Mouse (Mus musculus) layer of hippocampus, adult 9-11 months (tissue): ENCODE measurements around the gene Zfp668.
A peak's percentile ranks its signal among the peaks of the same experiment; 100 is the strongest.
"Not testable (repeated sequence)": the region's sequence is repeated elsewhere in the genome, so short reads cannot be mapped to it uniquely, and the experiment has no call there.

ENCODE experiments used
- DNase-seq: peaks from one replicate; pipeline ENCODE4 v3.0.0; 2022

Zfp668 gene

GRCm38 (mm10) chr7:127876467-127877348, at the start of gene Zfp668:
Gene Zfp668, minus strand, starts transcription at chr7:127876828.
- DNase-seq: peak; percentile 90

GRCm38 (mm10) chr7:127926066-127926465, 49.4 kb upstream of the Zfp668 start:
- DNase-seq: no peak

- no peak for DNase-seq
Observed at GRCm38 (mm10) chr7:127925252-127925651, 48.6 kb upstream of the Zfp668 start.

GRCm38 (mm10) chr7:127923714-127924113, 47.1 kb upstream of the Zfp668 start:
- no peak for DNase-seq

GRCm38 (mm10) chr7:127922451-127923275, 46.0 kb upstream of the Zfp668 start:
- DNase-seq: peak; percentile 51

- DNase-seq: no peak
Observed at GRCm38 (mm10) chr7:127921516-127921915, 44.9 kb upstream of the Zfp668 start.

GRCm38 (mm10) chr7:127919290-127919689, 42.7 kb upstream of the Zfp668 start:
- DNase-seq: no peak

GRCm38 (mm10) chr7:127918203-127918602, 41.6 kb upstream of the Zfp668 start:
- no peak for DNase-seq

GRCm38 (mm10) chr7:127915293-127915692, 38.7 kb upstream of the Zfp668 start:
- DNase-seq: no peak

GRCm38 (mm10) chr7:127912938-127913337, 36.3 kb upstream of the Zfp668 start:
- DNase-seq: no peak

GRCm38 (mm10) chr7:127912190-127912871, 35.7 kb upstream of the Zfp668 start, which contains the start of gene Kat8:
Gene Kat8, plus strand, starts transcription at chr7:127912516.
- peak; percentile 90 for DNase-seq

- no peak for DNase-seq
Observed at GRCm38 (mm10) chr7:127908656-127909055, 32.0 kb upstream of the Zfp668 start.

GRCm38 (mm10) chr7:127907939-127908338, 31.3 kb upstream of the Zfp668 start:
- DNase-seq: no peak

GRCm38 (mm10) chr7:127903971-127904796, 27.6 kb upstream of the Zfp668 start, which contains the start of gene Bckdk:
Gene Bckdk, plus strand, starts transcription at chr7:127904082.
- peak; percentile 83 for DNase-seq

GRCm38 (mm10) chr7:127901772-127902171, 25.1 kb upstream of the Zfp668 start:
- DNase-seq: no peak

GRCm38 (mm10) chr7:127899997-127900396, 23.4 kb upstream of the Zfp668 start:
- DNase-seq: no peak

GRCm38 (mm10) chr7:127898179-127898956, 21.7 kb upstream of the Zfp668 start:
- no peak for DNase-seq

- DNase-seq: no peak
Observed at GRCm38 (mm10) chr7:127897542-127897941, 20.9 kb upstream of the Zfp668 start.

- peak; percentile 59 for DNase-seq
Observed at GRCm38 (mm10) chr7:127896384-127896783, 19.8 kb upstream of the Zfp668 start.

- not testable (repeated sequence) for DNase-seq
Observed at GRCm38 (mm10) chr7:127895891-127896290, 19.3 kb upstream of the Zfp668 start.

GRCm38 (mm10) chr7:127895442-127895841, 18.8 kb upstream of the Zfp668 start, which contains the start of the genes Gm21974 and Vkorc1:
Gene Gm21974, minus strand, starts transcription at chr7:127895454.
Gene Vkorc1, minus strand, starts transcription at chr7:127895617.
- DNase-seq: peak; percentile 96
